Mouse (Mus musculus): ENCODE data around the gene Mfn2. TPM values are rescaled to one million over a fixed set of nuclear protein-coding genes. Genes with fewer than 3 reads are reported as not detected.

Gene Mfn2
- 42.4 and 42.5 TPM in 2 replicates for polyA plus RNA-seq (2015; fragmentation: Nextera tagmentation; extraction: Ambion mirVana)

GRCm38 (mm10) chr4:147904313-147905089, at the start of gene Mfn2:
Gene Mfn2, minus strand, starts transcription at chr4:147904704.
- H3K36me3 ChIP-seq: peaks cover 6% of the 10 kb centered on the region; the same call in 1 of the 2 replicates
- under 1% methylated on average over 58 of the region's 59 CpGs for WGBS
- H3K9me3 ChIP-seq: no peaks in the 10 kb centered on the region
- ATAC-seq: peak; percentile 95
- peak within 1 kb of the TSS; percentile 72 for H3K4me2 ChIP-seq (replicated peaks)
- peak within 1 kb of the TSS; percentile 73 for H3K9ac ChIP-seq
- H3K27me3 ChIP-seq (replicated peaks): no peaks in the 10 kb centered on the region
- H3K4me3 ChIP-seq (replicated peaks): peak within 1 kb of the TSS; percentile 81
- peak within 1 kb of the TSS; percentile 84 for H3K27ac ChIP-seq
- H3K4me1 ChIP-seq (replicated peaks): peaks cover 15% of the 10 kb centered on the region

GRCm38 (mm10) chr4:147953590-147953989, 49.1 kb upstream of the Mfn2 start:
- H3K27ac ChIP-seq: no peak overlapping the region
- H3K27me3 ChIP-seq (replicated peaks): no peaks in the 10 kb centered on the region
- no peak overlapping the region for H3K4me3 ChIP-seq (replicated peaks)
- H3K4me2 ChIP-seq (replicated peaks): no peak overlapping the region
- H3K9me3 ChIP-seq: no peaks in the 10 kb centered on the region
- H3K36me3 ChIP-seq: no peaks in the 10 kb centered on the region; the same call in 1 of the 2 replicates
- ATAC-seq: no peak
- 11% methylated on average over 4 of the region's 4 CpGs for WGBS
- no peak overlapping the region for H3K9ac ChIP-seq
- H3K4me1 ChIP-seq (replicated peaks): no peaks in the 10 kb centered on the region

- 38% methylated on average over 2 of the region's 2 CpGs for WGBS
- H3K36me3 ChIP-seq: peaks cover 22% of the 10 kb centered on the region
- ATAC-seq: no peak
- H3K4me3 ChIP-seq (replicated peaks): no peak overlapping the region
- no peak overlapping the region for H3K27ac ChIP-seq
- H3K4me2 ChIP-seq (replicated peaks): no peak overlapping the region
- peaks cover 7% of the 10 kb centered on the region for H3K4me1 ChIP-seq (replicated peaks)
- no peak overlapping the region for H3K9ac ChIP-seq
- H3K27me3 ChIP-seq (replicated peaks): no peaks in the 10 kb centered on the region
- H3K9me3 ChIP-seq: no peaks in the 10 kb centered on the region
These were observed 43.0 kb upstream of the Mfn2 start for GRCm38 (mm10) chr4:147947511-147947910.

- H3K27me3 ChIP-seq (replicated peaks): no peaks in the 10 kb centered on the region
- H3K4me3 ChIP-seq (replicated peaks): no peak overlapping the region
- peak overlapping the region; percentile 87; the same call in 1 of the 2 replicates for H3K4me2 ChIP-seq (replicated peaks)
- no peak overlapping the region for H3K27ac ChIP-seq
- 90% methylated on average over 1 of the region's 1 CpGs for WGBS
- H3K4me1 ChIP-seq (replicated peaks): peaks cover 24% of the 10 kb centered on the region
- H3K9me3 ChIP-seq: no peaks in the 10 kb centered on the region
- no peak overlapping the region for H3K9ac ChIP-seq
- peaks cover 22% of the 10 kb centered on the region for H3K36me3 ChIP-seq
- no peak for ATAC-seq
These were observed 38.5 kb upstream of the Mfn2 start for GRCm38 (mm10) chr4:147943005-147943404.

GRCm38 (mm10) chr4:147941045-147942020, 36.8 kb upstream of the Mfn2 start:
- peak overlapping the region; percentile 72 for H3K27ac ChIP-seq
- H3K27me3 ChIP-seq (replicated peaks): no peaks in the 10 kb centered on the region
- no peaks in the 10 kb centered on the region for H3K9me3 ChIP-seq
- ATAC-seq: peak; percentile 78
- H3K4me3 ChIP-seq (replicated peaks): peak overlapping the region; percentile 95
- peak overlapping the region; percentile 90 for H3K9ac ChIP-seq
- H3K4me2 ChIP-seq (replicated peaks): peak overlapping the region; percentile 87
- H3K36me3 ChIP-seq: peaks cover 20% of the 10 kb centered on the region
- peaks cover 25% of the 10 kb centered on the region for H3K4me1 ChIP-seq (replicated peaks)
- 5% methylated on average over 88 of the region's 88 CpGs for WGBS

GRCm38 (mm10) chr4:147940576-147941044, 36.1 kb upstream of the Mfn2 start, which contains the start of gene 2510039O18Rik:
Gene 2510039O18Rik, plus strand, starts transcription at chr4:147940895.
- WGBS: 2% methylated on average over 27 of the region's 35 CpGs
- Histone ChIP-seq H3K27ac (peak within 1 kb of the TSS; percentile 72), H3K4me3 (replicated peaks) (peak within 1 kb of the TSS; percentile 95), H3K4me2 (replicated peaks) (peak within 1 kb of the TSS; percentile 87), H3K27me3 (replicated peaks) (no peaks in the 10 kb centered on the region), H3K9ac (peak within 1 kb of the TSS; percentile 90), H3K4me1 (replicated peaks) (peaks cover 25% of the 10 kb centered on the region), H3K36me3 (peaks cover 12% of the 10 kb centered on the region), H3K9me3 (no peaks in the 10 kb centered on the region)
- ATAC-seq: peak; percentile 72

- H3K9me3 ChIP-seq: no peaks in the 10 kb centered on the region
- no peaks in the 10 kb centered on the region for H3K27me3 ChIP-seq (replicated peaks)
- H3K36me3 ChIP-seq: peaks cover 8% of the 10 kb centered on the region
- H3K4me1 ChIP-seq (replicated peaks): peaks cover 25% of the 10 kb centered on the region
- H3K4me2 ChIP-seq (replicated peaks): peak overlapping the region; percentile 35
- peak; percentile 3; the same call in 1 of the 2 replicates for ATAC-seq
- no peak overlapping the region for H3K9ac ChIP-seq
- peak overlapping the region; percentile 61 for H3K27ac ChIP-seq
- no peak overlapping the region for H3K4me3 ChIP-seq (replicated peaks)
- WGBS: 47% methylated on average over 9 of the region's 9 CpGs
These were observed 35.6 kb upstream of the Mfn2 start for GRCm38 (mm10) chr4:147940111-147940510.

GRCm38 (mm10) chr4:147938148-147939096, 33.9 kb upstream of the Mfn2 start:
- 41% methylated on average over 14 of the region's 14 CpGs for WGBS
- no peak overlapping the region for H3K4me2 ChIP-seq (replicated peaks)

GRCm38 (mm10) chr4:147937486-147937885, 33.0 kb upstream of the Mfn2 start:
- ATAC-seq: no peak
- Histone ChIP-seq H3K9me3 (no peaks in the 10 kb centered on the region), H3K9ac (no peak overlapping the region), H3K27me3 (replicated peaks) (no peaks in the 10 kb centered on the region), H3K4me3 (replicated peaks) (no peak overlapping the region), H3K4me2 (replicated peaks) (no peak overlapping the region), H3K4me1 (replicated peaks) (peaks cover 24% of the 10 kb centered on the region), H3K27ac (no peak overlapping the region), H3K36me3 (no peaks in the 10 kb centered on the region)
- 61% methylated on average over 5 of the region's 5 CpGs for WGBS

More at GRCm38 (mm10) chr4:147938148-147939096, 33.9 kb upstream of the Mfn2 start:
- Histone ChIP-seq H3K4me1 (replicated peaks) (peaks cover 30% of the 10 kb centered on the region), H3K4me3 (replicated peaks) (no peak overlapping the region), H3K36me3 (no peaks in the 10 kb centered on the region), H3K9me3 (no peaks in the 10 kb centered on the region), H3K27ac (peak overlapping the region; percentile 70), H3K27me3 (replicated peaks) (no peaks in the 10 kb centered on the region), H3K9ac (no peak overlapping the region)
- ATAC-seq: no peak

- Histone ChIP-seq H3K9ac (peak overlapping the region; percentile 75), H3K9me3 (no peaks in the 10 kb centered on the region), H3K4me1 (replicated peaks) (peaks cover 20% of the 10 kb centered on the region), H3K36me3 (no peaks in the 10 kb centered on the region), H3K27me3 (replicated peaks) (no peaks in the 10 kb centered on the region), H3K27ac (no peak overlapping the region), H3K4me2 (replicated peaks) (peak overlapping the region; percentile 87), H3K4me3 (replicated peaks) (peak overlapping the region; percentile 66)
- WGBS: 49% methylated on average over 3 of the region's 3 CpGs
- no peak for ATAC-seq
These were observed 32.5 kb upstream of the Mfn2 start for GRCm38 (mm10) chr4:147937021-147937420.

GRCm38 (mm10) chr4:147936331-147936954, 31.9 kb upstream of the Mfn2 start, which contains the start of gene Plod1:
Gene Plod1, minus strand, starts transcription at chr4:147936767.
- ATAC-seq: peak; percentile 70
- H3K27me3 ChIP-seq (replicated peaks): no peaks in the 10 kb centered on the region
- H3K4me3 ChIP-seq (replicated peaks): peak within 1 kb of the TSS; percentile 66
- WGBS: under 1% methylated on average over 51 of the region's 51 CpGs
- peak within 1 kb of the TSS; percentile 75 for H3K9ac ChIP-seq
- H3K4me1 ChIP-seq (replicated peaks): peaks cover 15% of the 10 kb centered on the region
- H3K36me3 ChIP-seq: no peaks in the 10 kb centered on the region
- H3K9me3 ChIP-seq: no peaks in the 10 kb centered on the region
- H3K27ac ChIP-seq: peak within 1 kb of the TSS; percentile 72; the same call in 1 of the 2 replicates
- peak within 1 kb of the TSS; percentile 87 for H3K4me2 ChIP-seq (replicated peaks)

Data from intestine, embryonic 15.5 days (tissue).